Mouse (Mus musculus) midbrain, embryonic 11.5 days (tissue): Measurements from ENCODE around the gene Lhb. TPM values are rescaled to one million over a fixed set of nuclear protein-coding genes. Genes with fewer than 3 reads are reported as not detected.
A peak's percentile ranks its signal among the peaks of the same experiment; 100 is the strongest.

ENCODE experiments used
- ATAC-seq: fragments of 200-750 bp; cut with Nextera tagmentation; 2 replicates; pipeline ENCODE4 v1.8.0; 2017; ENCODE audit warnings: moderate TSS enrichment, moderate library complexity; ENCODE audit not compliant: low FRiP score
- DNase-seq: peaks from one replicate; pipeline ENCODE4 v3.0.0; 2015; ENCODE audit warnings: low spot score; ENCODE audit errors: missing footprints
- H3K27ac ChIP-seq: fragments of 300-500 bp; sonication (generic); 2 replicates; pipeline ENCODE4 v1.5.1; 2014; ENCODE audit warnings: low read depth, low read length
- H3K27me3 ChIP-seq: fragments of 300-500 bp; sonication (generic); 2 replicates; pipeline ENCODE4 v1.6.1; 2014; ENCODE audit warnings: mild to moderate bottlenecking, low read length, moderate library complexity, mixed read lengths; ENCODE audit not compliant: control insufficient read depth, insufficient read depth
- H3K36me3 ChIP-seq: fragments of 300-500 bp; sonication (generic); 2 replicates; pipeline ENCODE4 v1.6.1; 2014; ENCODE audit warnings: mild to moderate bottlenecking, low read length, moderate library complexity, mixed read lengths; ENCODE audit not compliant: control insufficient read depth, insufficient read depth
- H3K4me1 ChIP-seq: fragments of 300-500 bp; sonication (generic); 2 replicates; pipeline ENCODE4 v1.6.1; 2014; ENCODE audit warnings: low read length; ENCODE audit not compliant: control insufficient read depth, insufficient read depth
- H3K4me2 ChIP-seq: fragments of 300-500 bp; sonication (generic); 2 replicates; pipeline ENCODE4 v1.6.1; 2014; ENCODE audit warnings: mild to moderate bottlenecking, moderate library complexity
- H3K4me3 ChIP-seq: fragments of 300-500 bp; sonication (generic); 2 replicates; pipeline ENCODE4 v1.5.1; 2014; ENCODE audit warnings: low read depth, low read length
- H3K9ac ChIP-seq: fragments of 300-500 bp; sonication (generic); 2 replicates; pipeline ENCODE4 v1.6.1; 2014; ENCODE audit warnings: low read length
- H3K9me3 ChIP-seq: fragments of 300-500 bp; sonication (generic); 2 replicates; pipeline ENCODE4 v1.6.1; 2016; ENCODE audit warnings: low read length; ENCODE audit not compliant: control insufficient read depth
- WGBS: fragments of 180-500 bp; shearing (Covaris S2); extraction: QIAGEN DNeasy Blood & Tissue Kit; methylation state at CpG from one replicate; pipeline ENCODE4 v1.1.7; 2014; 5-methylcytosine and 5-hydroxymethylcytosine counted together
- polyA plus RNA-seq: library from polyadenylated mRNA; unstranded; fragments of >200 nt; fragmentation: Nextera tagmentation; extraction: Ambion mirVana; gene quantifications from 2 replicates; pipeline ENCODE4 v1.2.1, GENCODE M21; 2014

The Lhb gene
- polyA plus RNA-seq, 1 experiment from 2014 or later: not detected

DNA sequence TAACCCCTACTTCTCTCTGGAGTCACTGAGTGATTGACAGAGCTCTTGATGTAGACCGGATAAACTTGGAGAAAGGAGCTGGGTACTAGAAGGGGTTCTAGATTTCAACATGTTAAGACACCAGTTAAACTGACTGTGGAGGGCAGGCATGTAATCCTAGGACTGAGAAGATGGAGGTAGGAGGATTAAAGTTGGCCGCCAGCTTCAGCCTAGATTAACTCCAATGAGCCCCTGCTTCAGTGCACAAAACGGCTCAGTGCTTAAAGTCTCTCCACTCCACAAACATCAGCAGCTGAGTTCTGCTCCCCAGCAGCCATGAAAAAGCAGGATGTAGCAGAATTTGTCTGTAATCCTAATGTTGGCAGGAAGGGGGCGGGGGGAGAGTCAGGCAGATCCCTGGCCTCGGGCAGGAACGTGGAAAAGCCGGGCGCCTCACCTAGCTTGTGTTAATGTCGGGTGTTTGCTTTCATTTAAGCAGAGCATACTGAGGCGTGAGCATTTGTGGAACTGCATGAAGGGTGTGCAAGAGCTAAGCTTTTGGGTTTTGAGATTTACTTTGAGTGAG, 19.0 kb upstream of the Lhb start:
- Histone ChIP-seq H3K4me1 (peaks cover 2% of the 10 kb centered on the region), H3K9me3 (no peaks in the 10 kb centered on the region), H3K27me3 (peaks cover 18% of the 10 kb centered on the region), H3K36me3 (no peaks in the 10 kb centered on the region), H3K4me2 (no peak overlapping the region), H3K9ac (no peak overlapping the region), H3K4me3 (no peak overlapping the region), H3K27ac (no peak overlapping the region)
- WGBS: 77% methylated on average over 10 of the region's 10 CpGs
- ATAC-seq (no peak), DNase-seq (no peak)

DNA sequence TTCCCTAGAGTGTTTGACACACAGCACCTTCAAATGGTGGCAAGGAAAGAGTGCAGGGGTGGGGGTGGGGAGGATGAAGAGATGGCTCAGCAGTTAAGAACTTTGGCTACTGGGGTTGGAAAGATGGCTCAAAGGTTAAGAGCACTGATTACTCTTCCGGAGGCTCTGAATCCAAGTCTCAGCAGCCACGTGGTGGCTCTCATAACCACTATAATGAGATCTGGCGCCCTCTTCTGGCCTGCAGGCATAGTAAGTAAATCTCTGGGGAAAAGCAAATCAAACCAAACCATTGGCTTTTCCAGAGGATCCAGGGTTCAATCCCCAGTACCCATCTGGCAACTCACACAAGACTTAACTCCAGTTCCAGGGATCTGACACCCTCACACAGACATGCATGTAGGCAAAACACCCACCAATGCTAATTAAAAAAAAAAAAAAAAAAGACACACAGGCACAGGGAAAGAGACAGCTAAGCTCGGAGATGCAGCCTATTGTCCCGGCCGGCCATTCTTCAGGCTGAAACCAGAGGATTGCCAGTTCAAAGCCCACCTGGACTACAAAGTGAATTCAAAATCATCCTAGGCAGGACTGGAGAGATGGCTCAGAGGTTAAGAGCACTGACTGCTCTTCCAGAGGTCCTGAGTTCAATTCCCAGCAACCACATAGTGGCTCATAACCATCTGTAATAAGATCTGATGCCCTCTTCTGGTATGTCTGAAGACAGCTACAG, 16.9 kb upstream of the Lhb start:
- H3K9me3 ChIP-seq: no peaks in the 10 kb centered on the region
- no peak for ATAC-seq
- no peak overlapping the region for H3K9ac ChIP-seq
- H3K4me2 ChIP-seq: no peak overlapping the region
- no peak overlapping the region for H3K4me3 ChIP-seq
- no peaks in the 10 kb centered on the region for H3K36me3 ChIP-seq
- WGBS: 47% methylated on average over 6 of the region's 6 CpGs
- peaks cover 38% of the 10 kb centered on the region for H3K27me3 ChIP-seq
- H3K4me1 ChIP-seq: peaks cover 2% of the 10 kb centered on the region
- no peak for DNase-seq
- H3K27ac ChIP-seq: no peak overlapping the region

GRCm38 (mm10) chr7:45405091-45406075, 15.2 kb upstream of the Lhb start, which contains the start of gene Kcna7:
Gene Kcna7 (plus strand): TSS chr7:45405653.
- Histone ChIP-seq H3K4me1 (peaks cover 2% of the 10 kb centered on the region), H3K9me3 (no peaks in the 10 kb centered on the region), H3K9ac (0 out of 2 replicates have a peak within 1 kb of the TSS, but pooled peaks have one; percentile 4), H3K4me3 (peak within 1 kb of the TSS; percentile 20), H3K27ac (no peak within 1 kb of the TSS), H3K36me3 (no peaks in the 10 kb centered on the region), H3K4me2 (peak within 1 kb of the TSS; percentile 34), H3K27me3 (peaks cover 47% of the 10 kb centered on the region)
- ATAC-seq (peak; percentile 59), DNase-seq (peak; percentile 94)
- WGBS: 12% methylated on average over 28 of the region's 28 CpGs

GRCm38 (mm10) chr7:45406157-45407156, 14.2 kb upstream of the Lhb start:
- no peak for ATAC-seq

GRCm38 (mm10) chr7:45407836-45408235, 12.8 kb upstream of the Lhb start:
- Histone ChIP-seq H3K4me2 (no peak overlapping the region), H3K9me3 (no peaks in the 10 kb centered on the region), H3K27ac (no peak overlapping the region), H3K4me3 (no peak overlapping the region), H3K36me3 (no peaks in the 10 kb centered on the region), H3K4me1 (peaks cover 2% of the 10 kb centered on the region), H3K9ac (no peak overlapping the region), H3K27me3 (peaks cover 64% of the 10 kb centered on the region)
- WGBS: 84% methylated on average over 10 of the region's 10 CpGs
- ATAC-seq (no peak), DNase-seq (peak; percentile 81)

More at GRCm38 (mm10) chr7:45406157-45407156, 14.2 kb upstream of the Lhb start:
- H3K4me2 ChIP-seq: peak overlapping the region; percentile 34
- H3K27ac ChIP-seq: no peak overlapping the region
- WGBS: 3% methylated on average over 113 of the region's 114 CpGs
- H3K4me1 ChIP-seq: peaks cover 2% of the 10 kb centered on the region
- peak; percentile 89 for DNase-seq
- H3K27me3 ChIP-seq: peaks cover 56% of the 10 kb centered on the region
- H3K4me3 ChIP-seq: peak overlapping the region; percentile 20
- H3K36me3 ChIP-seq: no peaks in the 10 kb centered on the region
- H3K9ac ChIP-seq: 0 out of 2 replicates have a peak overlapping the region, but pooled peaks have one; percentile 4
- no peaks in the 10 kb centered on the region for H3K9me3 ChIP-seq

DNA sequence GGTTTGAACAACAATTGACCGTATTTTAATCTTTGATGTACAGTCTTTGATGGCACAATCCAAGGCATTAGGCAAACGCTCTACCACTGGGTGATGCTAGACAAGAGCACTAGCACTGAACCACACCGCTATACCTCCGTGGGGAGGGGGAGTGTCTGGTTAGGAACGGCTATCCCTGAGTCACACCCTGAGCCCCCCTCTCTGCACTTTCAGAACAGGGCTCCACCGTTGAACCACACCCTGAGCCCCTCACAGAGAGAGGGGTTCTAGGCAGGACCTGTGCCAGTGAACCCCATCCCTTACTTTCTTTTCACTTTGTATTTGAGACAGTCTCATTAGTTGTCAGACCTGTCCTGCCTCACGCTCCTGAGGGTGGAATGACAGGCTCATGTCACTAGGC, 12.3 kb upstream of the Lhb start:
- H3K9me3 ChIP-seq: no peaks in the 10 kb centered on the region
- peak; percentile 80 for DNase-seq
- H3K4me2 ChIP-seq: no peak overlapping the region
- no peak overlapping the region for H3K4me3 ChIP-seq
- peaks cover 2% of the 10 kb centered on the region for H3K4me1 ChIP-seq
- no peak for ATAC-seq
- WGBS: 73% methylated on average over 7 of the region's 7 CpGs
- peaks cover 70% of the 10 kb centered on the region for H3K27me3 ChIP-seq
- no peaks in the 10 kb centered on the region for H3K36me3 ChIP-seq
- H3K27ac ChIP-seq: no peak overlapping the region
- H3K9ac ChIP-seq: no peak overlapping the region

DNA sequence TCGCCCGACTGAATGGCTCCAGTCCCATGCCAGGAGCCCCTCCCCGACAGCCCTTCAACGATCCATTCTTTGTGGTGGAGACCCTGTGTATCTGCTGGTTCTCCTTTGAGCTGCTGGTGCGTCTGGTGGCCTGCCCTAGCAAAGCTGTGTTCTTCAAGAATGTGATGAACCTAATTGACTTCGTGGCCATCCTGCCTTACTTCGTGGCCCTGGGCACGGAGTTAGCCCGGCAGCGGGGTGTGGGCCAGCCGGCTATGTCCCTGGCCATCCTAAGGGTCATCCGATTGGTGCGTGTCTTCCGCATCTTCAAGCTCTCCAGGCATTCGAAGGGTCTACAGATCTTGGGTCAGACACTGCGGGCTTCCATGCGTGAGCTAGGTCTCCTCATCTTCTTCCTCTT, 11.7 kb upstream of the Lhb start:
- H3K27ac ChIP-seq: no peak overlapping the region
- no peak overlapping the region for H3K4me3 ChIP-seq
- WGBS: 86% methylated on average over 17 of the region's 17 CpGs
- H3K4me1 ChIP-seq: peaks cover 5% of the 10 kb centered on the region
- H3K27me3 ChIP-seq: peaks cover 75% of the 10 kb centered on the region
- ATAC-seq (no peak), DNase-seq (peak; percentile 60)
- H3K36me3 ChIP-seq: no peaks in the 10 kb centered on the region
- H3K4me2 ChIP-seq: no peak overlapping the region
- no peaks in the 10 kb centered on the region for H3K9me3 ChIP-seq
- no peak overlapping the region for H3K9ac ChIP-seq

GRCm38 (mm10) chr7:45409497-45410163, 11.0 kb upstream of the Lhb start:
- Histone ChIP-seq H3K36me3 (no peaks in the 10 kb centered on the region), H3K4me2 (no peak overlapping the region), H3K4me1 (peaks cover 6% of the 10 kb centered on the region), H3K9me3 (no peaks in the 10 kb centered on the region), H3K27me3 (peaks cover 82% of the 10 kb centered on the region), H3K27ac (no peak overlapping the region), H3K9ac (no peak overlapping the region), H3K4me3 (no peak overlapping the region)
- ATAC-seq (no peak), DNase-seq (peak; percentile 10)
- WGBS: 83% methylated on average over 8 of the region's 8 CpGs
